Mouse (Mus musculus): ENCODE results near the gene Cntnap2.
A peak's percentile ranks its signal among the peaks of the same experiment; 100 is the strongest.
"Not testable (repeated sequence)": the region's sequence is repeated elsewhere in the genome, so short reads cannot be mapped to it uniquely, and the experiment has no call there.

The Cntnap2 gene

DNA sequence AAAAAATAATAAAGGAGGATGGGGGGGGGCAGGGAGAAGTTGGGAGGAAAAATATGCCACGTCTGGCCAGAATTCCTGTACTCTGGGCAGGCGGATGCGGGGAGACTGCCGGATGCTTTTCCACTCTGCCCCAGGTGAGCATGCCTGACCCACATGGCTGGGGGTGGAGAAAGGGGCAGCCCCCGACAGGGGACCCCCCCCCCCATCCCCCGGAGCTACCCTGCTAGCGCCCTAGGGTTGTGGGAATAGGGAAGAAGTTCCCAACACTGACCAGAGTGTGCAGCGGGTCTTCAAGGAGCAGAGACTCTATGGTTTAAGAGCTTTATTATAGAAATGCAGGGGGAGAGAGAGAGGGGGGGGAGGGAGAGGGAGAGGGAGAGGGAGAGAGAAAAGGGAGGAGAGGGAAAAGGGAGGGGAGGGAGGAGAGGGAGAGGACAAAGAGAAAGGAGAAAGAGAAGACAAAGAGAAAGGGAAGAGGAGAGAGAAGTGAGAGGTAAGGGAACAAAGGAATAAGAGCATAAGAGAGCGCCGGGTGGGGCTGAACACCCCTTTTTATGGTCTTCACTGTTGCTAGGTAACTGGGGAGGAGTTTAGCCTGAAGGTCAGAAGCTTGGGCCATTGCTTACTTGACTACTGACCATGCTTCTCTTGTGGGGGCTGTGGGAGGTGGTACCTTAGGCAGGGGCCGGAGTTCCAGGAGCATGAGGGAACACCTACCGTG, 2227.2 kb downstream of the Cntnap2 start:
- DNase-seq (ENCODE audit: low read depth in 2 of 2, low spot score in 2 of 2): not testable (repeated sequence)

GRCm38 (mm10) chr6:47287722-47288121, 2228.6 kb downstream of the Cntnap2 start:
- DNase-seq (ENCODE audit: low read depth in 2 of 2, low spot score in 2 of 2): no peak

- no peak for DNase-seq (ENCODE audit: low read depth in 2 of 2, low spot score in 2 of 2)
Observed at GRCm38 (mm10) chr6:47291973-47292372, 2232.8 kb downstream of the Cntnap2 start.

GRCm38 (mm10) chr6:47292437-47292836, 2233.3 kb downstream of the Cntnap2 start:
- DNase-seq (ENCODE audit: low read depth in 2 of 2, low spot score in 2 of 2): no peak

DNA sequence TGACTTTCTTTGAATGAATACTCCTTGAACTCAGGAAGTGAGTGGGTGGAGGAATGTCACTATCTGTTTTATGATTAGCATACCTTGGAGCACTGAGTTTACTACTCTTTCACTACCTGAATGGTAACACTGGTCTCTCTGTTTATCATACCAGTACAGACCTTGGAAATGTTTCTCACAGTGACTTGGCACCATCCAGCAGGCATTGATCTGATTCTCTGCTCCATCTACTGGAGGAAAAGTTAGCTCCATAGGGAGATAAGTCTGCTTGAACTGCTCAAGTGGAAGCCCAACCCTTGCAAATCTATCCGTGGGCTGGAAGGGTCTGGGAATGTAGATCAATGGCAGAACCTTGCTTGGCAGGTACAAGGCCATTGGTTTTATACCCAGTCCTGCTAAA, 2235.3 kb downstream of the Cntnap2 start:
- no peak for DNase-seq (ENCODE audit: low read depth in 2 of 2, low spot score in 2 of 2)

DNA sequence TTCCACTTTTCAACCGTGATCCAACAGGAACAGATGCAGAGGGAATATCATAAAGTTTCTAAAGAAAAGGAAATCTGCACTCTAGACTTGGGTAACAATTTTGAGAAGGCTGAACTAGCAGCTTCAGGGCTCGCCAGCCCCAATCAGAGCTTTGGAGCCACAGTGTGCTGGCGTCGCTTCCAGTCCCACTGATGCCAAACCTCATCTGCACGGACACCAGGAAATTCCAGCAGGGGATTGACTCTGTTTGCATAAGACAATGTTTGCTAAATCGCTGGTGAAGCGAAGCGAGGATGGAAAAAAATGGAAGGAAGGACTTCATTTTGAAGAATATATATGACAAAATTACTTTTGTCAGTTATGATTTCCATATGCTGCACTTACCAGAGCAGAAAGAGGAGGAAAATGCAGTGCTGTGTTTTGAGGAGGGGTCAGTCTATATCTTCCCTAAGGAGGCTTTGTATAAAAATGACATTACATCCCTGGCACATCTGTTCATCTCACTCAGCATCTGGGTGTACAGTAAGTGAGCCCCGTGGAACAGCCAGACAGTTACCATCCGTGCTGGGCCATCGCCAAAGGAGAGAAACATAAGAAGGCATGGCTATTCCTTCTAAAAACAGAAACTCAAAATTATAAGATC, 2245.8 kb downstream of the Cntnap2 start:
- no peak for DNase-seq (ENCODE audit: low read depth in 2 of 2, low spot score in 2 of 2)

- DNase-seq (ENCODE audit: low read depth in 2 of 2, low spot score in 2 of 2): no peak
Observed at GRCm38 (mm10) chr6:47306065-47306798, 2247.1 kb downstream of the Cntnap2 start.

- no peak for DNase-seq (ENCODE audit: low read depth in 2 of 2, low spot score in 2 of 2)
Observed at GRCm38 (mm10) chr6:47306954-47307353, 2247.8 kb downstream of the Cntnap2 start.

DNA sequence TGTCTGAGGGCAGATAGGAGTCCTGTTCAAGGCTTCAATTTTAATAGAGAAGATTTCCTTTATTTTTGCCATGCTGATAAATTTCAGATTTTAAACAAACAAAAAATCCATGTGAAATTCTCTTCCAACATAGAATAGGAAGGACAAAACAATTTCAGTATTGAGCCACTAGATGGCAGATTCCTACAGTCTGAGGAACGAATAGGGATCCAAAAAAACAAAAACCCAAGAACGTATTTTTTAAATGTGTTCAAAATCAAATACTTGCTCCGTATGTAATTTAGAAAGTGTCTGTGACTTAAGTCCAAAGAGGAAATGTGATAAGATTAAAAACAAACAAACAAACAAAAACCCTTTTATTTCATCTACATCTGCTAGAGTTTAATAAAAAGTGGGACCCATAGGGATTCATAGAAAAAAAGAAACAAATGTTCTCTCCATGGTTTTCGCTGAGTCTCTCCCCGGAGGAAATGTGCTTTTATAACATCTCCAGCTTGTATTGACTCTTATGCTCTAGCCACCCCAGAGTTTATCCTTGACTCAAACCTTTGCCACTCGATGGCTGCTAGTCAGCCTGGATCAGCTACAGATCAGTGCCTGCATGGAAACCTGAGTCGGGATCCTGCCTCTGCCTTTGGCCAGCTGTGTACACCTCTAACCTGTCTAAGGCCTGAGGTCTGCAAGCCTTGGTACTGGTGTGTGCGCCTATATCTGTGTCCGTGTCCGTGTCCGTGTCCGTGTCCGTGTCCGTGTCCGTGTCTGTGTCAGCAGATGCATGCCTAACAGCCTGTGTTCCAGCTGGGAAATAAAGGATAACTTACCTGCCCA, 2255.6 kb downstream of the Cntnap2 start:
- DNase-seq (ENCODE audit: low read depth in 2 of 2, low spot score in 2 of 2): peak in 1 of 2 experiments; percentile 20

GRCm38 (mm10) chr6:47315454-47315853, 2256.3 kb downstream of the Cntnap2 start:
- DNase-seq (ENCODE audit: low read depth in 2 of 2, low spot score in 2 of 2): no peak

DNA sequence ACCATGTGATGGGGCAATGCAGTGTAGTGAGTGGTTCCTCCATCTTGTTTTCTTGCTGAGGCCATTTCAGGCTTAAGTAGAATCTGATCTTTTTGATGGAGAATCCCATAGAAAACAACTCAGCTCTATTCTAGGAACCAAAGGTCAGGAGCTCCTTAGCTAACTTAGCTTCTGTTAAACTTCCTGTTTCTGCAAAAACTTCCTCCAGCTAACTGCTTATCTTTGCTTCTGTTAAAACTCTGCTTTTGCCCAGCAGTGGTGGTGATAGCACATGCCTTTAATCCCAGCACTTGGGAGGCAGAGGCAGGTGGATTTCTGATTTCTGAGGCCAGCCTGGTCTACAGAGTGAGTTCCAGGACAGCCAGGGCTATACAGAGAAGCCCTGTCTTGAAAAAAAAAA, 2258.1 kb downstream of the Cntnap2 start:
- no peak for DNase-seq (ENCODE audit: low read depth in 2 of 2, low spot score in 2 of 2)

DNA sequence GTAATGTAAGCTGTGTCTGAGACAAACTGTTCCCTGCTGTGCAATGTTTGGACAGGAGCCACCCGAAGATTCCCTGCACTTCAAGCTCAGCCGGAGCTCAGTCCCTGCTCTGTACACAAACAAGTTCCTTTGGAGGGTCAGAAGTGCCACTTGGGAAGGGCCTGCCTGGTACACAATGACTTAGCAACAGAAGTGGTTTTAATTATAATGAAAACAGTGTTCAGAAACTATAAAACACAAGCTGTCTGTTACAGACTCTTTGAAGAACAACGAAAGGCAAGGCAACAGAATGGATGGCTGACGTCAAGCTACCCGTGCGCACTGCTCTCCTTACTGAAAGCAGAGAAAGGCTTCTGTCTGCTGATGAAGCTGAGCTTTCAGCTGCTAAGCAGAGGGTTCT, 2259.5 kb downstream of the Cntnap2 start:
- DNase-seq (ENCODE audit: low read depth in 2 of 2, low spot score in 2 of 2): no peak

DNA sequence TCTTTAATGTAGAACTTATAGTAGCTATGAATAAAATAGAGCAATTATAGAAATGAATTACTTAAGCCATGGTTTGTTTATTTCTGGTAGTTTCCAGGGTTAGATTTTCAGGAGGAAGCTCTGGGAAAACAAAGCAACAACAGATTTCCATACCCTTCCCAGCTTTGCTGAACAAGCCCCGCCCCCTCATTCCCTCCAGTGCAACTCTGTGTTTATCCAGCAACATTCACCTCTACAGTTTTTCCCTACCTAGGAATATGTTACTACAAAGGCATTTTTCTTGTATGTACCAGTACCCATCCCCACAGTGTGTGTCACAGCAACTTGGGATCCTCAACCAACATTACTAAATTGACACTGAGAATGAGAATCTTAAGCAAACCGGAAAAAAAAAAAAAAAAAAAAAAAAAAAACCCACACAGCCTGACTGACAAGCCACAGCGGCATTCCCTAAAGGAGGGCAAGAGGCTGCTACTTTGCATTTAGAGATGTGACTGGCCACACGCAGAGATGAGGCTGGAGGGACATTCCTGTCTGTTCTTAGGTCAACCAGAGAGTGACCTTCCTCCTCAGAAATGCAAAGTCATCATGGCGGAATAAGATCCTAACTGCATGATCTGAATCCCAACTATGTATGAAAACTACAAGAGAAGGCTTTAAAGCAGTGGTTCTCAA, 2260.3 kb downstream of the Cntnap2 start:
- no peak for DNase-seq (ENCODE audit: low read depth in 2 of 2, low spot score in 2 of 2)

DNA sequence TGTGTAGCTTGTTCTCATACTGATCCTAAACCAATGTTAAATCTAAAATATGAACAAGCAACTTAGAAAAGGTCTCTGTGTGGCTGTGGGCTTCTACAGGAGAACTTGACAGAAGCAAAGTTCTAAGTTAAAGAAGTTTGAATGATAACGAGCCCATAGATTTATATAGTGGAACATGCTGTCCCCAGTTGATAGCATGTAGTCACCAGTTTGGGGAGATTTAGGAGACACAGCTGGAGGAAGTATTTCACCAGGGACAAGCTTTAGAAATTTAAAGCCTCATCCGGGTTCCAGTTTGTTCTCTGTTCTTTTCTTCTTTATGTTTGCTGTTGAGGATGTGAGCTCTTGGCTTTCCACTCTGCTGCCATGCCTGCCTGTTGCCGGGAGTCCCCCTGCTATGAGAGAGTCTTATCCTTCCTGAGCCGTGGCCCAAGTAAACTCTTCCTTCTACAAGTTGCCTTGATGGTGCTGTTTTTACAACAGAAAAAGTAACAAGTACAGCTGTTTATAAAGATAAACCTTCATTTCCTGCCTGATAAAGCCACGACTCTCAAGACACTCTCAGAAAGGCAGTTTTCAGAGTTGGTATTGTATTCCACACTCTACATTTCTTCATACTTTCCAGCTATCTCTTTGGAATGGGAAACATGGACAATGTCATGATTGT, 2264.1 kb downstream of the Cntnap2 start:
- DNase-seq (ENCODE audit: low read depth in 2 of 2, low spot score in 2 of 2): no peak

DNA sequence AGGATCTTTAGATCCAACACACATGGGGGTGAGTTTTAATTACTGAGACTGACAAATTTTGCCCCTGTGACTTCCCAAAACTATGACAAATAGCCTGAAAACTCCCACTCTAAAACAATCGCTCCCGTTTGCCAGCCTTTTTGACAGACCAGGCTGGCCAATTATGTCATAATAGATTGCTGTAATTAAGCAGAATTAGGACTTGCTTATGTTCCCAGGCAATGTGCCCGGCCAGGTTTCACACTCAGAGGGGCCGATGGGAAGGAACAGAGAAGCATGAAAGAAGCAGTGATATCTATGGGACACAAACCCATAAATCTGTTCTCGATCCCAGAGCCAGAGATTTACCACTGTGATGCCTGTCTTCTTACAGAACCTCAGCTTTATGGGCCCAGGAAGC, 2264.7 kb downstream of the Cntnap2 start:
- DNase-seq (ENCODE audit: low read depth in 2 of 2, low spot score in 2 of 2): no peak

DNA sequence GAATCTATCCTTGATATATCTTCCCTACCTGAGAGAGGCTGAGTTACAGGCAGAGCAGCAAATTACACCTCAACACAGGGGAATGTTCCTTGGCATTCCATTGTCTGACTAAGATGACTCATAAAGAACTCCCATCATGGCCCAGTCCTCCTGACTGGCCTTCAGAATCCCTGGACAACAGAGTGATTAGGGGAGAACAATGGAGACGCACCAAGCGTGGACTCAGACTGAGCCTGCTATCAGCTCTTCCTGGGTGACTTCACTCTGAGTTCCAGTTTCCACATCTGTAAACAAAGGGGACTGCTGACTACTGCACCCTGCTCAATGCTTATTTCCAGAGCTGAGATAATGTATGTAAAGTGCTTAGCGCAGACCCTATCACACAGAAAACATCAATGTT, 2269.1 kb downstream of the Cntnap2 start:
- no peak for DNase-seq (ENCODE audit: low read depth in 2 of 2, low spot score in 2 of 2)

- no peak for DNase-seq (ENCODE audit: low read depth in 2 of 2, low spot score in 2 of 2)
Observed at GRCm38 (mm10) chr6:47329212-47329611, 2270.1 kb downstream of the Cntnap2 start.

- DNase-seq (ENCODE audit: low read depth in 2 of 2, low spot score in 2 of 2): no peak
Observed at GRCm38 (mm10) chr6:47333016-47333415, 2273.9 kb downstream of the Cntnap2 start.

GRCm38 (mm10) chr6:47334377-47334776, 2275.2 kb downstream of the Cntnap2 start:
- no peak for DNase-seq (ENCODE audit: low read depth in 2 of 2, low spot score in 2 of 2)

DNA sequence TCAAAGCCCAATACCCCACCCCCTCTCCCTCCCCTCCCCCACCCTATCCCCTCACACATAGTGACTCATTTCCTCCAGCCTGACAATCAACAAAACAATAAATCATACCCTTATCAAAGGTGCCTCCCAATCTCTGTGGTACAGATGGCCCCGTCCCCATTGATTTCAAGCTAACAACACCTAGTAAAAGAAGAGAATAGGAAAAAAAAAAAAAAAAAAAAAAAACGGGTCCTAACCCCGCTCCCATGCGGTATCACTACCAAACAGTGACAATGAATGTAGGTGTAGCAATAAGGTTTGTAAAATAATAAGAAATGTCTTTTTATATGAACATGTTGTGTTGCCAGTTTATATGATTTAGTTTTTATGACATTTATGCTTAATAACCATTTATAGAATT, 2278.1 kb downstream of the Cntnap2 start:
- DNase-seq (ENCODE audit: low read depth in 2 of 2, low spot score in 2 of 2): no peak

All from CD8-positive naive resting alpha-beta T cell, adult 2 months (primary cell).